In genomic region chr3:96662731-96663316, GRCm38 (mm10) we compare ENCODE assay signal across 8 mouse cellular contexts. TPM values are rescaled to one million over a fixed set of nuclear protein-coding genes. Genes with fewer than 3 reads are reported as not detected.
DNase-seq lines count a peak whose midpoint lies in the region; ATAC-seq and TF ChIP-seq lines count a peak whose summit lies in the region.

No protein-coding gene starts in this region.

- H3K4me3 ChIP-seq in heart, embryonic 11.5 days (ENCODE audit: low read depth, low read length) = no peak overlapping the region
- peak overlapping the region; percentile 39 for H3K4me3 ChIP-seq in E14TG2a.4 (replicated peaks; ENCODE audit: low read length)
- peak overlapping the region; percentile 28 for H3K4me3 ChIP-seq in forebrain, embryonic 12.5 days (replicated peaks)
- peak overlapping the region; percentile 26 for H3K4me3 ChIP-seq in midbrain, embryonic 12.5 days

- ATAC-seq in heart, embryonic 11.5 days (replicated peaks; ENCODE audit: insufficient number of reproducible peaks, low FRiP score, low TSS enrichment) = no peak
- ATAC-seq in forebrain, embryonic 12.5 days (ENCODE audit: low FRiP score) = no peak
- ATAC-seq in midbrain, embryonic 12.5 days (ENCODE audit: low FRiP score, low read depth) = no peak

- peaks cover 8% of the 10 kb centered on the region; the same call in 1 of the 2 replicates for H3K4me1 ChIP-seq in heart, embryonic 11.5 days (ENCODE audit: control insufficient read depth, insufficient read depth, low read length)
- peaks cover 17% of the 10 kb centered on the region for H3K4me1 ChIP-seq in E14TG2a.4 (replicated peaks; ENCODE audit: low read depth, low read length)
- peaks cover 12% of the 10 kb centered on the region for H3K4me1 ChIP-seq in forebrain, embryonic 12.5 days
- H3K4me1 ChIP-seq in midbrain, embryonic 12.5 days = peaks cover 10% of the 10 kb centered on the region; the same call in 1 of the 2 replicates

- H3K27me3 ChIP-seq in heart, embryonic 11.5 days (ENCODE audit: control insufficient read depth, insufficient read depth, low read length) = peaks cover 3% of the 10 kb centered on the region
- no peaks in the 10 kb centered on the region; the same call in 1 of the 2 replicates for H3K27me3 ChIP-seq in E14TG2a.4 (ENCODE audit: insufficient read depth, low read length)
- peaks cover 4% of the 10 kb centered on the region; the same call in 1 of the 2 replicates for H3K27me3 ChIP-seq in forebrain, embryonic 12.5 days
- H3K27me3 ChIP-seq in midbrain, embryonic 12.5 days = no peaks in the 10 kb centered on the region

- no peak overlapping the region for H3K27ac ChIP-seq in heart, embryonic 11.5 days (ENCODE audit: low read depth, low read length)
- no peak overlapping the region for H3K27ac ChIP-seq in forebrain, embryonic 12.5 days
- H3K27ac ChIP-seq in midbrain, embryonic 12.5 days (replicated peaks) = no peak overlapping the region

- no peak overlapping the region for H3K9ac ChIP-seq in heart, embryonic 11.5 days (ENCODE audit: low read depth, low read length)
- peak overlapping the region; percentile 49; the same call in 1 of the 2 replicates for H3K9ac ChIP-seq in forebrain, embryonic 12.5 days
- H3K9ac ChIP-seq in midbrain, embryonic 12.5 days (replicated peaks) = peak overlapping the region; percentile 52

- no peaks in the 10 kb centered on the region for H3K36me3 ChIP-seq in heart, embryonic 11.5 days (ENCODE audit: control insufficient read depth, insufficient read depth, low read length)
- no peaks in the 10 kb centered on the region for H3K36me3 ChIP-seq in E14TG2a.4 (ENCODE audit: insufficient read depth, low read length)
- no peaks in the 10 kb centered on the region for H3K36me3 ChIP-seq in forebrain, embryonic 12.5 days (replicated peaks)
- no peaks in the 10 kb centered on the region for H3K36me3 ChIP-seq in midbrain, embryonic 12.5 days

- peak overlapping the region; percentile 69 for H3K4me2 ChIP-seq in heart, embryonic 11.5 days
- peak overlapping the region; percentile 55 for H3K4me2 ChIP-seq in forebrain, embryonic 12.5 days
- H3K4me2 ChIP-seq in midbrain, embryonic 12.5 days (replicated peaks) = peak overlapping the region; percentile 52

- no peak for DNase-seq in heart, adult 8-10 months (ENCODE audit: low spot score)
- no peak for DNase-seq in right cerebral cortex, adult 2 months (ENCODE audit: low spot score in 2 of 2)
- DNase-seq in left cerebral cortex, adult 18-20 months (ENCODE audit: low spot score in 2 of 2) = no peak
- DNase-seq in adipocyte (ENCODE audit: low spot score) = no peak

- 46% methylated on average over 8 of the region's 8 CpGs for WGBS in heart, embryonic 11.5 days (ENCODE audit: insufficient replicate concordance)
- WGBS in forebrain, embryonic 12.5 days = 43% methylated on average over 8 of the region's 8 CpGs
- WGBS in midbrain, embryonic 12.5 days = 57% methylated on average over 8 of the region's 8 CpGs

- H3K9me3 ChIP-seq in heart, embryonic 11.5 days (replicated peaks; ENCODE audit: control insufficient read depth, low read length) = no peaks in the 10 kb centered on the region
- no peaks in the 10 kb centered on the region for H3K9me3 ChIP-seq in E14TG2a.4 (ENCODE audit: low read length)
- no peaks in the 10 kb centered on the region for H3K9me3 ChIP-seq in forebrain, embryonic 12.5 days
- no peaks in the 10 kb centered on the region for H3K9me3 ChIP-seq in midbrain, embryonic 12.5 days

- TF ChIP-seq CTCF in E14TG2a.4 (conservative IDR thresholded peaks at IDR 0.05; ENCODE audit: low read length) = no peak

RNA-seq across cellular contexts. Expression of gene Ankrd35, which starts 7.1 kb away (rescaled TPM):
- polyA plus RNA-seq in heart, embryonic 11.5 days (2014; fragmentation: Nextera tagmentation; extraction: Ambion mirVana) = 0.15 and 0.33 TPM in 2 replicates
- total RNA-seq in heart, adult 8-10 months (2022) = 1 to 10 TPM in 3 of 4 experiments, under 1 TPM in 1; 0.57 to 2.1 (median 1.6) TPM
- 0.51 and 0.77 TPM in 2 replicates for polyA plus RNA-seq in forebrain, embryonic 12.5 days (2016; fragmentation: Nextera tagmentation; extraction: Ambion mirVana)
- polyA plus RNA-seq in midbrain, embryonic 12.5 days (2016; fragmentation: Nextera tagmentation; extraction: Ambion mirVana) = 0.33 and 0.40 TPM in 2 replicates
- total RNA-seq in left cerebral cortex, adult 18-20 months (2021) = 1 to 10 TPM; 8.1 to 9.0 TPM

RNA-seq across cellular contexts. Expression of gene Itga10, which starts 17.4 kb away (rescaled TPM):
- polyA plus RNA-seq in heart, embryonic 11.5 days (2014; fragmentation: Nextera tagmentation; extraction: Ambion mirVana) = 0.54 and 0.83 TPM in 2 replicates
- under 1 TPM; 0.22 to 0.43 (median 0.33) TPM for total RNA-seq in heart, adult 8-10 months (2022)
- polyA plus RNA-seq in forebrain, embryonic 12.5 days (2016; fragmentation: Nextera tagmentation; extraction: Ambion mirVana) = 0.51 and 0.84 TPM in 2 replicates
- polyA plus RNA-seq in midbrain, embryonic 12.5 days (2016; fragmentation: Nextera tagmentation; extraction: Ambion mirVana) = 0.75 and 0.85 TPM in 2 replicates
- 1 to 10 TPM; 2.3 to 2.5 TPM for total RNA-seq in left cerebral cortex, adult 18-20 months (2021)

RNA-seq across cellular contexts. Expression of gene Gm42957, which starts 27.6 kb away (rescaled TPM):
- not detected in 2 replicates for polyA plus RNA-seq in heart, embryonic 11.5 days (2014; fragmentation: Nextera tagmentation; extraction: Ambion mirVana)
- under 1 TPM in 2 of 4 experiments, not detected in 2; 0.11 to 0.25 TPM for total RNA-seq in heart, adult 8-10 months (2022)
- 0.09 TPM in 1 of 2 replicates, not detected in the other for polyA plus RNA-seq in forebrain, embryonic 12.5 days (2016; fragmentation: Nextera tagmentation; extraction: Ambion mirVana)
- 0.08 TPM in 1 of 2 replicates, not detected in the other for polyA plus RNA-seq in midbrain, embryonic 12.5 days (2016; fragmentation: Nextera tagmentation; extraction: Ambion mirVana)
- under 1 TPM; 0.59 to 0.65 TPM for total RNA-seq in left cerebral cortex, adult 18-20 months (2021)

RNA-seq across cellular contexts. Expression of gene Pex11b, which starts 27.6 kb away (rescaled TPM):
- 37.4 and 37.7 TPM in 2 replicates for polyA plus RNA-seq in heart, embryonic 11.5 days (2014; fragmentation: Nextera tagmentation; extraction: Ambion mirVana)
- total RNA-seq in heart, adult 8-10 months (2022) = 10 to 100 TPM; 33.9 to 41.4 (median 36.5) TPM
- 42.1 and 43.3 TPM in 2 replicates for polyA plus RNA-seq in forebrain, embryonic 12.5 days (2016; fragmentation: Nextera tagmentation; extraction: Ambion mirVana)
- 45.2 and 46.5 TPM in 2 replicates for polyA plus RNA-seq in midbrain, embryonic 12.5 days (2016; fragmentation: Nextera tagmentation; extraction: Ambion mirVana)
- total RNA-seq in left cerebral cortex, adult 18-20 months (2021) = 10 to 100 TPM; 59.1 to 65.7 TPM

RNA-seq across cellular contexts. Expression of gene Rbm8a, which starts 33.1 kb away (rescaled TPM):
- polyA plus RNA-seq in heart, embryonic 11.5 days (2014; fragmentation: Nextera tagmentation; extraction: Ambion mirVana) = 124 TPM in 2 replicates
- total RNA-seq in heart, adult 8-10 months (2022) = 10 to 100 TPM; 29.0 to 39.9 (median 32.0) TPM
- 164 and 181 TPM in 2 replicates for polyA plus RNA-seq in forebrain, embryonic 12.5 days (2016; fragmentation: Nextera tagmentation; extraction: Ambion mirVana)
- polyA plus RNA-seq in midbrain, embryonic 12.5 days (2016; fragmentation: Nextera tagmentation; extraction: Ambion mirVana) = 163 and 166 TPM in 2 replicates
- 10 to 100 TPM; 41.5 to 49.6 TPM for total RNA-seq in left cerebral cortex, adult 18-20 months (2021)
